Mouse (Mus musculus) limb, embryonic 11.5 days (tissue): ENCODE results near the gene Crocc. TPM values are rescaled to one million over a fixed set of nuclear protein-coding genes. Genes with fewer than 3 reads are reported as not detected.
A peak's percentile ranks its signal among the peaks of the same experiment; 100 is the strongest.

Experiments used
- ATAC-seq: fragments of 200-750 bp; cut with Nextera tagmentation; 2 replicates; pipeline ENCODE4 v1.8.0; 2017; ENCODE audit warnings: low read depth; ENCODE audit not compliant: insufficient number of reproducible peaks, low FRiP score, low TSS enrichment
- DNase-seq: peaks from one replicate; pipeline ENCODE4 v3.0.0-alpha.2; 2015; ENCODE audit warnings: low spot score
- H3K27ac ChIP-seq: fragments of 300-500 bp; sonication (generic); replicated peaks from 2 replicates; pipeline ENCODE4 v1.5.1; 2014; ENCODE audit warnings: low read depth, mild to moderate bottlenecking, low read length
- H3K27me3 ChIP-seq: fragments of 300-500 bp; sonication (generic); 2 replicates; pipeline ENCODE4 v1.6.1; 2014; ENCODE audit warnings: mild to moderate bottlenecking, low read length, mixed read lengths; ENCODE audit not compliant: control insufficient read depth, insufficient read depth
- H3K36me3 ChIP-seq: fragments of 300-500 bp; sonication (generic); 2 replicates; pipeline ENCODE4 v1.6.1; 2014; ENCODE audit warnings: mild to moderate bottlenecking, low read length, moderate library complexity, mixed read lengths; ENCODE audit not compliant: control insufficient read depth, insufficient read depth
- H3K4me1 ChIP-seq: fragments of 300-500 bp; sonication (generic); 2 replicates; pipeline ENCODE4 v1.6.1; 2014; ENCODE audit warnings: low read length, mixed read lengths; ENCODE audit not compliant: control insufficient read depth, insufficient read depth
- H3K4me2 ChIP-seq: fragments of 300-500 bp; sonication (generic); 2 replicates; pipeline ENCODE4 v1.6.1; 2014; ENCODE audit warnings: low read depth, mild to moderate bottlenecking, moderate library complexity; ENCODE audit not compliant: severe bottlenecking
- H3K4me3 ChIP-seq: fragments of 300-500 bp; sonication (generic); 2 replicates; pipeline ENCODE4 v1.5.1; 2014; ENCODE audit warnings: low read depth, low read length
- H3K9ac ChIP-seq: fragments of 300-500 bp; sonication (generic); 2 replicates; pipeline ENCODE4 v1.6.1; 2014; ENCODE audit warnings: mild to moderate bottlenecking, low read length
- H3K9me3 ChIP-seq: fragments of 300-500 bp; sonication (generic); 2 replicates; pipeline ENCODE4 v1.6.1; 2016; ENCODE audit warnings: low read length; ENCODE audit not compliant: control insufficient read depth
- WGBS: fragments of 180-500 bp; shearing (Covaris S2); extraction: QIAGEN DNeasy Blood & Tissue Kit; methylation state at CpG from one replicate; pipeline ENCODE4 v1.1.7; 2014; 5-methylcytosine and 5-hydroxymethylcytosine counted together
- polyA plus RNA-seq: library from polyadenylated mRNA; unstranded; fragments of >200 nt; fragmentation: Nextera tagmentation; extraction: Ambion mirVana; gene quantifications from 2 replicates; pipeline ENCODE4 v1.2.1, GENCODE M21; 2014

Gene Crocc
- 8.7 and 9.0 TPM in 2 replicates for polyA plus RNA-seq

- Histone ChIP-seq H3K36me3 (peaks cover under 1% of the 10 kb centered on the region; the same call in 1 of the 2 replicates), H3K27ac (peak within 1 kb of the TSS; percentile 54), H3K9me3 (no peaks in the 10 kb centered on the region), H3K9ac (peak within 1 kb of the TSS; percentile 84), H3K27me3 (no peaks in the 10 kb centered on the region), H3K4me1 (peaks cover 6% of the 10 kb centered on the region), H3K4me2 (peak within 1 kb of the TSS; percentile 76), H3K4me3 (peak within 1 kb of the TSS; percentile 67)
- DNase-seq, result peak; percentile 100
- ATAC-seq, result peak; percentile 94
- under 1% methylated on average over 76 of the region's 77 CpGs for WGBS
Observed at GRCm38 (mm10) chr4:141060426-141061301, at the start of gene Crocc. Crocc (minus strand) TSS chr4:141060550.

- Histone ChIP-seq H3K9me3 (no peaks in the 10 kb centered on the region), H3K27ac (0 out of 2 replicates have a peak overlapping the region, but pooled peaks have one; percentile 4), H3K36me3 (peaks cover 13% of the 10 kb centered on the region; the same call in 1 of the 2 replicates), H3K4me2 (no peak overlapping the region), H3K4me1 (no peaks in the 10 kb centered on the region), H3K4me3 (no peak overlapping the region), H3K9ac (no peak overlapping the region), H3K27me3 (no peaks in the 10 kb centered on the region)
- 59% methylated on average over 10 of the region's 10 CpGs for WGBS
- DNase-seq (no peak), ATAC-seq (no peak)
Observed at GRCm38 (mm10) chr4:141108196-141108732, 47.9 kb upstream of the Crocc start.

GRCm38 (mm10) chr4:141106526-141107183 is 46.3 kb upstream of the Crocc start:
- no peak overlapping the region for H3K4me3 ChIP-seq
- peaks cover 8% of the 10 kb centered on the region; the same call in 1 of the 2 replicates for H3K36me3 ChIP-seq
- H3K27me3 ChIP-seq, result no peaks in the 10 kb centered on the region
- H3K9ac ChIP-seq, result no peak overlapping the region
- ATAC-seq (no peak), DNase-seq (no peak)
- H3K27ac ChIP-seq, result no peak overlapping the region
- no peaks in the 10 kb centered on the region for H3K4me1 ChIP-seq
- no peaks in the 10 kb centered on the region for H3K9me3 ChIP-seq
- no peak overlapping the region for H3K4me2 ChIP-seq
- WGBS, result 78% methylated on average over 16 of the region's 16 CpGs

GRCm38 (mm10) chr4:141101855-141102254 is 41.5 kb upstream of the Crocc start:
- Histone ChIP-seq H3K4me3 (no peak overlapping the region), H3K36me3 (no peaks in the 10 kb centered on the region), H3K9me3 (no peaks in the 10 kb centered on the region), H3K4me2 (no peak overlapping the region), H3K27me3 (no peaks in the 10 kb centered on the region), H3K27ac (no peak overlapping the region), H3K9ac (no peak overlapping the region), H3K4me1 (no peaks in the 10 kb centered on the region)
- 64% methylated on average over 6 of the region's 6 CpGs for WGBS
- DNase-seq (peak; percentile 55), ATAC-seq (no peak)

- Histone ChIP-seq H3K27ac (no peak overlapping the region), H3K4me1 (no peaks in the 10 kb centered on the region), H3K4me2 (no peak overlapping the region), H3K27me3 (no peaks in the 10 kb centered on the region), H3K9me3 (no peaks in the 10 kb centered on the region), H3K9ac (no peak overlapping the region), H3K36me3 (no peaks in the 10 kb centered on the region), H3K4me3 (no peak overlapping the region)
- 94% methylated on average over 9 of the region's 9 CpGs for WGBS
- DNase-seq (no peak), ATAC-seq (no peak)
Observed at GRCm38 (mm10) chr4:141101291-141101690, 40.9 kb upstream of the Crocc start.

- ATAC-seq (no peak), DNase-seq (no peak)
- no peak overlapping the region for H3K27ac ChIP-seq
- no peaks in the 10 kb centered on the region for H3K9me3 ChIP-seq
- H3K9ac ChIP-seq, result no peak overlapping the region
- WGBS, result 66% methylated on average over 5 of the region's 5 CpGs
- no peak overlapping the region for H3K4me2 ChIP-seq
- no peaks in the 10 kb centered on the region for H3K4me1 ChIP-seq
- no peak overlapping the region for H3K4me3 ChIP-seq
- no peaks in the 10 kb centered on the region for H3K36me3 ChIP-seq
- no peaks in the 10 kb centered on the region for H3K27me3 ChIP-seq
Observed at GRCm38 (mm10) chr4:141099956-141100355, 39.6 kb upstream of the Crocc start.

GRCm38 (mm10) chr4:141098935-141099334 is 38.6 kb upstream of the Crocc start:
- Histone ChIP-seq H3K4me2 (no peak overlapping the region), H3K9me3 (no peaks in the 10 kb centered on the region), H3K36me3 (no peaks in the 10 kb centered on the region), H3K4me3 (no peak overlapping the region), H3K9ac (no peak overlapping the region), H3K27ac (no peak overlapping the region), H3K4me1 (no peaks in the 10 kb centered on the region), H3K27me3 (no peaks in the 10 kb centered on the region)
- 75% methylated on average over 4 of the region's 4 CpGs for WGBS
- DNase-seq (no peak), ATAC-seq (no peak)

- no peak overlapping the region for H3K9ac ChIP-seq
- no peaks in the 10 kb centered on the region for H3K4me1 ChIP-seq
- no peak overlapping the region for H3K4me3 ChIP-seq
- H3K27me3 ChIP-seq, result no peaks in the 10 kb centered on the region
- no peaks in the 10 kb centered on the region for H3K9me3 ChIP-seq
- H3K36me3 ChIP-seq, result no peaks in the 10 kb centered on the region
- ATAC-seq (no peak), DNase-seq (no peak)
- WGBS, result 28% methylated on average over 9 of the region's 9 CpGs
- H3K4me2 ChIP-seq, result no peak overlapping the region
- no peak overlapping the region for H3K27ac ChIP-seq
Observed at GRCm38 (mm10) chr4:141096710-141097109, 36.4 kb upstream of the Crocc start.
